Mouse (Mus musculus) bone marrow macrophage, adult 2 months (primary cell): ENCODE results near the gene Fut8.

ENCODE experiments used
- CTCF ChIP-seq: IDR thresholded peaks from 2 replicates; pipeline ENCODE4 v1.5.1; 2012; ENCODE audit warnings: low read depth, mild to moderate bottlenecking, low read length, moderate library complexity
- POLR2A ChIP-seq: IDR thresholded peaks from 2 replicates; pipeline ENCODE4 v1.6.1; 2012; ENCODE audit warnings: mild to moderate bottlenecking, low read depth, low read length, borderline replicate concordance

- TF ChIP-seq CTCF (no peak), POLR2A (no peak)
Measured at GRCm38 (mm10) chr12:77303367-77303766, 65.4 kb downstream of the Fut8 start.
